Mouse (Mus musculus): ENCODE measurements around the gene Sfr1. TPM values are rescaled to one million over a fixed set of nuclear protein-coding genes. Genes with fewer than 3 reads are reported as not detected.

The Sfr1 gene
- 218 and 238 TPM in 2 replicates for polyA plus RNA-seq (2014; fragmentation: Nextera tagmentation; extraction: Ambion mirVana)

GRCm38 (mm10) chr19:47731071-47731881, at the start of gene Sfr1:
TSS of gene Sfr1 (plus strand) at chr19:47731682.
- H3K27ac ChIP-seq (ENCODE audit: low read depth, low read length), result peak within 1 kb of the TSS; percentile 90
- ATAC-seq (replicated peaks; ENCODE audit: low FRiP score) (peak; percentile 95), DNase-seq (ENCODE audit: low spot score) (peak; percentile 99)
- H3K36me3 ChIP-seq (ENCODE audit: control insufficient read depth, insufficient read depth, low read length), result peaks cover 20% of the 10 kb centered on the region
- no peaks in the 10 kb centered on the region for H3K9me3 ChIP-seq (ENCODE audit: control insufficient read depth, low read length)
- peak within 1 kb of the TSS; percentile 73 for H3K4me2 ChIP-seq
- H3K4me3 ChIP-seq (ENCODE audit: low read depth, low read length), result peak within 1 kb of the TSS; percentile 63
- H3K4me1 ChIP-seq (replicated peaks; ENCODE audit: control insufficient read depth, insufficient read depth, low read length), result peaks cover 7% of the 10 kb centered on the region; the same call in 1 of the 2 replicates
- H3K27me3 ChIP-seq (replicated peaks; ENCODE audit: control insufficient read depth, insufficient read depth, low read length), result no peaks in the 10 kb centered on the region
- under 1% methylated on average over 61 of the region's 72 CpGs for WGBS
- peak within 1 kb of the TSS; percentile 71 for H3K9ac ChIP-seq (ENCODE audit: low read depth, low read length)

DNA sequence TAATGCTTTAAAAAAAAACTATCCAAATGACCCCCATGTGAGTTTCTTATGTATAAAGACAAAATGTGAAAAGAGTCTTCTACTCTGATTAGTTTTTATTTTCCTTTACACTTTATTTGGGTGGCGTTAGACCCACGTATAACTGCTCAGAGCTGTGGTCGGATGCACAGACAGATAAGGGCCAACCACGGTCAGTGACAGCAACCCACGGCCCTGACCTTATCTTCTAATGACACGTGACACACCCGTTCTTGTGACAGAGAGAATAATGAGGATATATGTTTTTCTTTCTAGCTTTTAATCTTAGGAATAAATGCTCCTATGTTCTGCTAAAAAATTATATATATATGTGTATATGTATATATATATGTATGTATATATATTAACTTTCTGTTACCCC, 41.9 kb upstream of the Sfr1 start:
- Histone ChIP-seq H3K4me2 (no peak overlapping the region), H3K4me3 (ENCODE audit: low read depth, low read length) (no peak overlapping the region), H3K27ac (ENCODE audit: low read depth, low read length) (no peak overlapping the region), H3K4me1 (replicated peaks; ENCODE audit: control insufficient read depth, insufficient read depth, low read length) (0 out of 2 replicates have a peak, but pooled peaks cover 2% of the 10 kb centered on the region), H3K27me3 (replicated peaks; ENCODE audit: control insufficient read depth, insufficient read depth, low read length) (no peaks in the 10 kb centered on the region), H3K9me3 (ENCODE audit: control insufficient read depth, low read length) (no peaks in the 10 kb centered on the region), H3K36me3 (ENCODE audit: control insufficient read depth, insufficient read depth, low read length) (no peaks in the 10 kb centered on the region), H3K9ac (ENCODE audit: low read depth, low read length) (no peak overlapping the region)
- WGBS, result 35% methylated on average over 7 of the region's 7 CpGs
- no peak for DNase-seq (ENCODE audit: low spot score)
- ATAC-seq (replicated peaks; ENCODE audit: low FRiP score), result no peak

GRCm38 (mm10) chr19:47691994-47692393, 39.5 kb upstream of the Sfr1 start, which contains the start of gene Col17a1:
TSS of gene Col17a1 (minus strand) at chr19:47692094.
- Histone ChIP-seq H3K4me2 (no peak within 1 kb of the TSS), H3K27ac (ENCODE audit: low read depth, low read length) (no peak within 1 kb of the TSS), H3K4me3 (ENCODE audit: low read depth, low read length) (no peak within 1 kb of the TSS), H3K27me3 (replicated peaks; ENCODE audit: control insufficient read depth, insufficient read depth, low read length) (no peaks in the 10 kb centered on the region), H3K36me3 (ENCODE audit: control insufficient read depth, insufficient read depth, low read length) (no peaks in the 10 kb centered on the region), H3K4me1 (replicated peaks; ENCODE audit: control insufficient read depth, insufficient read depth, low read length) (0 out of 2 replicates have a peak, but pooled peaks cover 2% of the 10 kb centered on the region), H3K9me3 (ENCODE audit: control insufficient read depth, low read length) (no peaks in the 10 kb centered on the region), H3K9ac (ENCODE audit: low read depth, low read length) (no peak within 1 kb of the TSS)
- no peak for ATAC-seq (replicated peaks; ENCODE audit: low FRiP score)
- WGBS, result 69% methylated on average over 6 of the region's 6 CpGs
- no peak for DNase-seq (ENCODE audit: low spot score)

DNA sequence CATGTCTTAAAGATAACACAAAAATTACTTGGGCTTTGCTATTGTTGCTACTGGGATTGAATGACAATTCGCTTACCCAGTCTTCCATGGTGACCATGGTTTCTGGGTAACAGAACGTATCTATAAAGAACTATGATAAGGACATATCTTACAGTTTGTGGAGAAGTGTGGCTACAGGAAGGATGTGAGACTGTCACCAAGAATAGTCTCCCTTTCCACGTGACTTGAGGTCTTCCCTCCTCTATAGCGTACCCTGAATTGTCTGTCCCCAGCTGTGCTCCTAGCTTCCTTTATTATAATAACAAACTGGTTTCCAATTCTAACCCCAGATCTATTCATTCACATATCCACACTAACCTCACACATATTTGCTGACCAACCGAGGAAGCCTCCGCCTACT, 35.8 kb upstream of the Sfr1 start:
- Histone ChIP-seq H3K4me3 (ENCODE audit: low read depth, low read length) (no peak overlapping the region), H3K27ac (ENCODE audit: low read depth, low read length) (no peak overlapping the region), H3K9me3 (ENCODE audit: control insufficient read depth, low read length) (no peaks in the 10 kb centered on the region), H3K9ac (ENCODE audit: low read depth, low read length) (no peak overlapping the region), H3K36me3 (ENCODE audit: control insufficient read depth, insufficient read depth, low read length) (no peaks in the 10 kb centered on the region), H3K4me1 (replicated peaks; ENCODE audit: control insufficient read depth, insufficient read depth, low read length) (no peaks in the 10 kb centered on the region), H3K4me2 (no peak overlapping the region), H3K27me3 (replicated peaks; ENCODE audit: control insufficient read depth, insufficient read depth, low read length) (no peaks in the 10 kb centered on the region)
- 71% methylated on average over 6 of the region's 6 CpGs for WGBS
- DNase-seq (ENCODE audit: low spot score) (no peak), ATAC-seq (replicated peaks; ENCODE audit: low FRiP score) (no peak; the same call in 1 of the 2 replicates)

- WGBS, result 91% methylated on average over 8 of the region's 8 CpGs
- Histone ChIP-seq H3K27ac (ENCODE audit: low read depth, low read length) (no peak overlapping the region), H3K4me1 (replicated peaks; ENCODE audit: control insufficient read depth, insufficient read depth, low read length) (no peaks in the 10 kb centered on the region), H3K9ac (ENCODE audit: low read depth, low read length) (no peak overlapping the region), H3K9me3 (ENCODE audit: control insufficient read depth, low read length) (no peaks in the 10 kb centered on the region), H3K4me3 (ENCODE audit: low read depth, low read length) (no peak overlapping the region), H3K27me3 (replicated peaks; ENCODE audit: control insufficient read depth, insufficient read depth, low read length) (no peaks in the 10 kb centered on the region), H3K36me3 (ENCODE audit: control insufficient read depth, insufficient read depth, low read length) (no peaks in the 10 kb centered on the region), H3K4me2 (no peak overlapping the region)
- no peak for ATAC-seq (replicated peaks; ENCODE audit: low FRiP score)
- DNase-seq (ENCODE audit: low spot score), result no peak
Observed at GRCm38 (mm10) chr19:47696411-47696810, 35.1 kb upstream of the Sfr1 start.

DNA sequence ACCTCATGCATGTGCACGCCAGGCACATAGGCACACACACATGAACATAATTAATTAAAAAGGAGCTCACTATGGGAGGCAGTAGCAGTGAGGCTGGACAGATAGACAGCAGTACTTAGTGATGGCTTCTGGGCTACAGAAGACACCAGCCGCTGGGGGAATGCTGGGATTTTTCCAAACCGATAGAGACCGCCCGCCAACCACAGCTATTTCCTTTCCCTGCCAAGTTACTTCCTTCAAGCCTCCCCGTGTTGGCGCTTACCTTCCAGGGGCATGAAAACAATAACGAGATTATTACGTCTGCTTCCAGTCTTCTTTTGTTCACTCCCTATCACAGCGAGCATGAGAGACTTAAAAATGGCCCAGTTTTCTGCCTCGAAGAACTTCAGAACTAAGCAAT, 34.4 kb upstream of the Sfr1 start:
- H3K9me3 ChIP-seq (ENCODE audit: control insufficient read depth, low read length), result no peaks in the 10 kb centered on the region
- 72% methylated on average over 11 of the region's 11 CpGs for WGBS
- H3K36me3 ChIP-seq (ENCODE audit: control insufficient read depth, insufficient read depth, low read length), result no peaks in the 10 kb centered on the region
- H3K4me1 ChIP-seq (replicated peaks; ENCODE audit: control insufficient read depth, insufficient read depth, low read length), result no peaks in the 10 kb centered on the region
- H3K4me2 ChIP-seq, result no peak overlapping the region
- ATAC-seq (replicated peaks; ENCODE audit: low FRiP score) (no peak), DNase-seq (ENCODE audit: low spot score) (no peak)
- H3K27me3 ChIP-seq (replicated peaks; ENCODE audit: control insufficient read depth, insufficient read depth, low read length), result no peaks in the 10 kb centered on the region
- H3K9ac ChIP-seq (ENCODE audit: low read depth, low read length), result no peak overlapping the region
- no peak overlapping the region for H3K4me3 ChIP-seq (ENCODE audit: low read depth, low read length)
- H3K27ac ChIP-seq (ENCODE audit: low read depth, low read length), result no peak overlapping the region

- Histone ChIP-seq H3K36me3 (ENCODE audit: control insufficient read depth, insufficient read depth, low read length) (no peaks in the 10 kb centered on the region), H3K27me3 (replicated peaks; ENCODE audit: control insufficient read depth, insufficient read depth, low read length) (no peaks in the 10 kb centered on the region), H3K4me2 (no peak overlapping the region), H3K27ac (ENCODE audit: low read depth, low read length) (no peak overlapping the region), H3K9me3 (ENCODE audit: control insufficient read depth, low read length) (no peaks in the 10 kb centered on the region), H3K9ac (ENCODE audit: low read depth, low read length) (no peak overlapping the region), H3K4me1 (replicated peaks; ENCODE audit: control insufficient read depth, insufficient read depth, low read length) (no peaks in the 10 kb centered on the region), H3K4me3 (ENCODE audit: low read depth, low read length) (no peak overlapping the region)
- WGBS, result 67% methylated on average over 9 of the region's 9 CpGs
- ATAC-seq (replicated peaks; ENCODE audit: low FRiP score) (no peak), DNase-seq (ENCODE audit: low spot score) (no peak)
Observed at GRCm38 (mm10) chr19:47698266-47698665, 33.2 kb upstream of the Sfr1 start.

DNA sequence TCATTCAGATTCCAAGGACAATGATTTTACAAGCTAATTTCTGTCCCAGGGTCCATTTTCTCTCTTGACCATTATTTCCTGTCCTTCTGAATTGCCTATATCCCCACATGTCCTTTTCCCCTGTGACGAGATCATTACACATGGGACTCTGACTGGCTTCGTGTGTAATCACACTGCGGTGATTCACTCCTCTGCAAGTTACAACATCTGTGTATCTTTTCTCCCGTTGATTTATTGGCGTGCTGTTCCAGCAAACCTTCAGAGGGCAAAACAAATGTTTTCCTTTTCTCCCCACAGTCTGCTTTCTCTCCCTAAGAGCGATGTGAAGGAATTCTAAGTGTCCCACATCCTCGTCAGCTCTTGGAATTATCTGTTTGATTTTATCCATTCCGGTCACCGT, 31.7 kb upstream of the Sfr1 start:
- no peak overlapping the region for H3K4me3 ChIP-seq (ENCODE audit: low read depth, low read length)
- WGBS, result 63% methylated on average over 9 of the region's 9 CpGs
- H3K4me1 ChIP-seq (replicated peaks; ENCODE audit: control insufficient read depth, insufficient read depth, low read length), result no peaks in the 10 kb centered on the region
- H3K36me3 ChIP-seq (ENCODE audit: control insufficient read depth, insufficient read depth, low read length), result no peaks in the 10 kb centered on the region
- H3K27ac ChIP-seq (ENCODE audit: low read depth, low read length), result no peak overlapping the region
- no peaks in the 10 kb centered on the region for H3K9me3 ChIP-seq (ENCODE audit: control insufficient read depth, low read length)
- H3K27me3 ChIP-seq (replicated peaks; ENCODE audit: control insufficient read depth, insufficient read depth, low read length), result no peaks in the 10 kb centered on the region
- no peak for DNase-seq (ENCODE audit: low spot score)
- H3K4me2 ChIP-seq, result no peak overlapping the region
- ATAC-seq (replicated peaks; ENCODE audit: low FRiP score), result no peak
- no peak overlapping the region for H3K9ac ChIP-seq (ENCODE audit: low read depth, low read length)

DNA sequence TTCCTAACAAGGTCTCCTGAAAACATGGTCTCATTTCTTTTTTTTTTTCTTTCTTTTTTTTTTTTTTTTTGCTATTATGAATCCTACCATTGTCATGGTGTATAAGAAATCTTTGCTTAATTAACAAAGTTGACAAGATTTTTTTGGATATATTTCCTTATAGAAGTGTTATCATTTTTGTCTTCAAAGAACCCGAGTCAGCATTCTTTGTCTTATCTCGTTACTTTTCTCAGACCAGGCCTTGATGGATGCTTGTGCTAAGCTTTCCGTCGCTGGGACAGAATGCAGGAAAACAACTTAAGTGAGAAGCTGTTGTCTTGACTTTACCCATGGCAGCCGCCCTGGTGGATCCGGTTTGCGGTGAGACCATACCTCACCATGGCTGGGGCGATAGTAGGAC, 31.0 kb upstream of the Sfr1 start:
- Histone ChIP-seq H3K27ac (ENCODE audit: low read depth, low read length) (no peak overlapping the region), H3K4me2 (no peak overlapping the region), H3K36me3 (ENCODE audit: control insufficient read depth, insufficient read depth, low read length) (no peaks in the 10 kb centered on the region), H3K4me3 (ENCODE audit: low read depth, low read length) (no peak overlapping the region), H3K9ac (ENCODE audit: low read depth, low read length) (no peak overlapping the region), H3K9me3 (ENCODE audit: control insufficient read depth, low read length) (no peaks in the 10 kb centered on the region), H3K27me3 (replicated peaks; ENCODE audit: control insufficient read depth, insufficient read depth, low read length) (no peaks in the 10 kb centered on the region), H3K4me1 (replicated peaks; ENCODE audit: control insufficient read depth, insufficient read depth, low read length) (no peaks in the 10 kb centered on the region)
- WGBS, result 74% methylated on average over 8 of the region's 8 CpGs
- ATAC-seq (replicated peaks; ENCODE audit: low FRiP score) (no peak), DNase-seq (ENCODE audit: low spot score) (no peak)

Measured in liver, embryonic 11.5 days (tissue).